Mouse (Mus musculus) spleen, adult 12 weeks (tissue): ENCODE data around the gene Mcrip2.
"Not testable (repeated sequence)": the region's sequence is repeated elsewhere in the genome, so short reads cannot be mapped to it uniquely, and the experiment has no call there.

Experiments
- DNase-seq: peaks from one replicate; pipeline ENCODE4 v3.0.0; 2022; ENCODE audit warnings: low spot score

Mcrip2 gene

DNA sequence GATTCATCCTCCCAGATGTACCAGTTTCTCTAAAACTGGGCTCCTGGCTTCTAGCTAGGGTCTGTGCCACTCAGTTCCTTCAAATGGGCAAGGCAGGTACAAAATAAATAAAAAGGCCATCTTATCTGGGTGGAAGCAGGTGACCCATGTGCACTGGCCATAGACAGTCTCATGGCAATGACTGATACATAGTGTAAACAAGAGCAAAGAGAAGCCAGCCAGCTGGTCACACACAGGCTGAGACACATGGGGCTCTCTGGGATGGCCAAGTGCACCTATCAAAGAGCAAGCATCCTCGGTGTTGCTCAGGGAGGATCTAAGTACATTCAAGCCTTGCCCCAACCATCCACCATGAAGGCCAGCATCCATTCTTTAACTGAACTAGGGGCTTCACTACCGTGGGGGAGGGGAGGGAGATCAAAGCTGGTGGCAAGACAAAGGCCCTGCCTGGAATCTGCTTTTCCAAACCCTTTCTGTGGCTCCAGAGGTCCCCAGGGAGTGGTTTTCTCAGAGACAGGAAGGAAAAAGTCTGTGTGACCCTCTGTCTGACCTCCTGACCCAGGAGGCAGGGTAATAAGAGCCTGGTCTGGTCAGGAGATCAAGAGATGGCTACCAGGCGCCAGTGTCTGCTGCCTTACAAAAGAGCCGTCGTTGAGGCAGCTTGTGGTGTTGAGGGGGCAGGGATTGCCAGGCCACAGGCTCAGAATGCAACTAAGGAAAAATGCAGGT, 12.5 kb upstream of the Mcrip2 start:
- DNase-seq = no peak

DNA sequence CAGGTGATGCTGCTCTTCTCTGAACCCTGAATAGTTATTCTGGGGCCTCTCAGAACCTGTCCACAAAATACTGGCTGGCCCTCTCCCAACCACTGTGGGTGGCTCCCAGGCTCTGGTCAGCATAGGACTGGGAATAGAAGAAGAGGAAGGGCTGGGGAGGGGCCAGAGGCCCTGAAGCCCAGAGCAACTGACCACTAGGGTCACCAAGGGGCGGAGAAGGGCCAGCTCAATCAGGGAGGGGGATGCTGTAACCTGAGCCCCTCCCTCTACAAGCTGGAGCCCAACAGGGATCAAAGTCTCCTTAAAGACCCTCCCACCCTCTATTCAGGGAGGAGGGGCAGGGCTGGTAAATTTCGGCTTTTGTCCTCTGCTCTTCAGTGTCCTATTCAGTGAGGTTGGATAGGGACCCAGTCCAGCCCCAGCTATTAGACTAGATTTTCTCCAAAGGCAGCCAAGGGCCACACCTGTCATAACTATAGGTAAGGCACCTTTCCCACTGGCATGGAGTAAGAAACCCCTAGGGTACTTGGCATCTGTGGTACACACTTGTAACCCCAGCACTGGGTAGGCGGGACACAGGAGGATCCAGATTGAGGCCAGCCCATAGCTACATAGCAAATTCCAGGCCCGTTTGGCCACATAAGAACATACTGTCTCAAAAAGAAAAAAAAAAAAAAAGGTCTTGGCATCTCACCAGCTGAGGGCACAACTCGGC, 11.8 kb upstream of the Mcrip2 start, which contains the start of gene Wfikkn1:
Gene Wfikkn1 (minus strand): TSS at position 663 of the 715 bp plus-strand sequence.
- no peak for DNase-seq

DNA sequence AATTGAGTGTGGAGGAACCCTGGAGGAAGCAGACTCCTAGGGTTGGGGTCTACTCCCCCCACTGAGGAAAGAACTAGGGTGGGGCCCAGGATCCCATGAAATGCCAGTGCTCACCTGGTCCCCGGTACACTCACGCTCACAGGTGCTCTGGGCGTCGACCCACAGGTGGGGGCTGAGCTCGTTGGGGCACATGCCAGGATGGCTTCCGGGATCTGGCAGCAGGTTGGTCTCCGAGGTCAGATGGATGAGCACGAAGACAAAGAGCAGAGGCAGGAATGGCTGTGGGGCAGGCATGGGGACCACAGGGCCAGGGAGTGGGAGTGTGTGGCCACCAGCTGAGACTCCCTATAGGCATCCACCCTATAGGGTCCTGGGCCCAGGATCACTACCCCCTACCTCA, 11.2 kb upstream of the Mcrip2 start:
- no peak for DNase-seq

DNA sequence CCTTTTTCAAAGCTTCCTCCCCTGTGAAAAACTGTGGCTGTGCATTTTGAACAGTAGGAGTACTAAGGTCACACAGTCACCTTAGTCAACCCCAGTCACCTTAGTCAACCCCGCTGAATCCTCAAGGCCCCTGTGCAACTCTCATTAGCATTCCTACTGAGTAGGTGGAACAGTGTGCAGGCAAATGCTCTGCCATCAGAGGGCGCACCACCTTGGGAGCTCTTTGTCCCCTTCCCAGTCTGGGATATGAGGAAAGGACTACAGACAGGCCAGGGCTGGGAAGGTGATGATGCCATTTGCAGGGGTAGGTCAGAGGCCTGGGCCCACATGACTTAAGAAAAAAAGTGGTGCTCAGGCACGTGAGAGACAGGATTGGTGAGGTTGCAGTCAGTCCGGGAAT, 10.7 kb upstream of the Mcrip2 start:
- no peak for DNase-seq

DNA sequence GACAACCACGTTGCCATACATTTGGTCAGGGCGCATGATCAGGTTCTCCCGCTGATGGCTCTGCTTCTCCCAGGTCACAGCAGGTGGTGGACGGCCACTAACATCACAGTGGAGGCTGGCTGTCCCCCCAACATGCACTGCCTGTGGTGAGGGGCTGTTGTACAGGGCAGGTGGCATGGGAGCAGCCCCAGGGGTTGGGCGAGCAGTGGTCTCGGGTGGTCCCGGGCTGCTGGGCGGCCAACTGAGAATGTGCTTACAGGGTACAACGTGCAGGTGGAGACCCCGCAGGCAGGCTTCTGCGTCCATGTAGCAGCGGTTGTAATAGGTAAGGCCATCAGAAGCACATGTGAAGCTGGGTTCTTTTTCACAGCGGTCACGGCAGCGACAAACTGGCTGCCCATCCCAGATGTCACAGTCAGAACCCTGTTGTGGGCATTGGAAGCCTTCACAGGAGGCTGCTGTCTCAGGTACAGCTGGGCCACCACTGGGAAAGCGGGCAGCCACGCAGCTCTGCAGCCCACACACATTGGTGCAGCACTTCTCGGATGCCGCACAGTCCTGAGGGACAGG, 10.1 kb upstream of the Mcrip2 start:
- no peak for DNase-seq

DNA sequence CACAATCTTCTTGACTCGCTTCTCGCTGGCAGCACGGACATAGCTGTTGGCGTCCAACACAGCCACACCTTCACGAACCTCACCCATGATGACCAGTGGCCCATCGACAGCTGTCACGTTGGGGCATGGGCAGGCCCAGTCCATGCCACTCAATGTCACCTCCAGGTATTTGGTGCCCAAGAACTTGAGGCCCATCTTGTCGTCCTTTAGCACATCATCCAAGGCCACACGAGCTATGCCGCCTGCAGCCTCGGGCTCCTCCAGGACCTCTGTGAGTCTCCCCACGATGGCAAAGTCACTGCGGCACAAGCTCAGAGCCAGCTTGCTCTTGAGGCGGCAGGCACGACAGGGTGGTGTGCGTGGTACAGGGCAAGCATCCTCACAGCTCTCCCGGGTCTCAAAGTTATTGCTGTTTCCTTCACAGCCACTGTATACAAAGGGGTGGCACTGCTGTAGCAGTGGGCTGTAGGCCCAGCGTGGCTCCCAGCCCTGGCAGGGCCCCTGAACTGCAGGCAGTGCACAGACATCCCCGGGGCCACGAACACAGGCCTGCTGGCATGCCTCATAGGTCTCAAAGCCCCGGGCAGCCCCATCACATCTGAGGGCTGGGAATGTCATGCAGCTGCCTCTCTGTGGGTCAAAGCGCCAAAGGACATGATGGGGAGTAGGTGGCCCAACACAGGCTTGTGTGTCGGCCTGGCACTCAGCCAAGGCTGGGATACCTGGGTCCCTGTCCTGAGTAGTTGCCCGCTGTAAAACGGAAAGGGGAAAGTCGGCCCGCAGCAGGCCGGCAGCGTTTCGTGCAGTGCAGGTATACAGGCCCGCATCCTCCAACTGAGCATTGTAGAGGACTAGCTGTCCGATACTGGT, 9.4 kb upstream of the Mcrip2 start:
- DNase-seq = no peak

DNA sequence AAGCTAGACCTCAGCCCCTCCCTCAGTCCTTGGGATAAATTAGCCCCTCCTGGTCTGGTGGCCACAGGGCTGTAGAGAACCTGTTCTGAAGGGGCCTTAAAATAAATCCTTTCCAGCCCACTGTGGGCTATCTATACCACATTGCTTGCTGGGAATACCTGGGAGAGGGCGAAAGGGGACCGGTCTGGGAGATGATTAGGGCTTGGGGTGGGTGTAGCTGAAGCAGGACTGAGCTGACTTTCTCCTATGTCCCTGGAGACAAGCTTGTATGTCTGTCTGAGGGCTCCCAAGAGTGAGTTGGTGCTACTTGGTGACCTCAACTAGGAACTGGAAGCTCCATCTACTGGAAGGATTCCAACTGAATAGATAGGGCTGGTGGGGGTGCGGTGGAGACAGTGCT, 8.5 kb upstream of the Mcrip2 start:
- no peak for DNase-seq

DNA sequence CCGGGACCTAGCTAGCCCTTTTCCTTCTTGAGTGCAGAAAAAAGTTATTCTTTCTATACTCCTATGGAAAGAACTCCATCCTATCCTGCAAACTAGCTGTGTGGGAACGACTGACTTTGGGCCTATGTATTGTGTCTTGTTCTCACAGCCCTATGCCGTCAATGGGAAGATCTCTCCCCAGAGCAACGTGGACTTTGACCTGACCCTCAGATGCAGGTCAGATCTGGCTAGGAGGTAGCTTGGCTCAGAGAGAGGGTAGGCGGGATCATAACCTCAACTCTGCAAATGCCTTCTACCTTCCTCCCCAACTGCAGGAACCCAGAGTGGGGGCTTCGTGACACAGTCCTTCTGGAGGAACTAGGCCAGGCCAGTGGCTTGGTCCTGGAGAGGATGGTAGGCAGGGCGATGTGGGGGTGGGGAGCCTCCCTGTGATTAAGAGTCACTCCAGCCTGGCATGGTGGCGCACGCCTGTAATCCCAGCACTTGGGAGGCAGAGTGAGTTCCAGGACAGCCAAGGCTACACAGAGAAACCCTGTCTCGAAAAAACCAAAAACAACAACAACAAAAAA, 7.9 kb upstream of the Mcrip2 start:
- DNase-seq = no peak

DNA sequence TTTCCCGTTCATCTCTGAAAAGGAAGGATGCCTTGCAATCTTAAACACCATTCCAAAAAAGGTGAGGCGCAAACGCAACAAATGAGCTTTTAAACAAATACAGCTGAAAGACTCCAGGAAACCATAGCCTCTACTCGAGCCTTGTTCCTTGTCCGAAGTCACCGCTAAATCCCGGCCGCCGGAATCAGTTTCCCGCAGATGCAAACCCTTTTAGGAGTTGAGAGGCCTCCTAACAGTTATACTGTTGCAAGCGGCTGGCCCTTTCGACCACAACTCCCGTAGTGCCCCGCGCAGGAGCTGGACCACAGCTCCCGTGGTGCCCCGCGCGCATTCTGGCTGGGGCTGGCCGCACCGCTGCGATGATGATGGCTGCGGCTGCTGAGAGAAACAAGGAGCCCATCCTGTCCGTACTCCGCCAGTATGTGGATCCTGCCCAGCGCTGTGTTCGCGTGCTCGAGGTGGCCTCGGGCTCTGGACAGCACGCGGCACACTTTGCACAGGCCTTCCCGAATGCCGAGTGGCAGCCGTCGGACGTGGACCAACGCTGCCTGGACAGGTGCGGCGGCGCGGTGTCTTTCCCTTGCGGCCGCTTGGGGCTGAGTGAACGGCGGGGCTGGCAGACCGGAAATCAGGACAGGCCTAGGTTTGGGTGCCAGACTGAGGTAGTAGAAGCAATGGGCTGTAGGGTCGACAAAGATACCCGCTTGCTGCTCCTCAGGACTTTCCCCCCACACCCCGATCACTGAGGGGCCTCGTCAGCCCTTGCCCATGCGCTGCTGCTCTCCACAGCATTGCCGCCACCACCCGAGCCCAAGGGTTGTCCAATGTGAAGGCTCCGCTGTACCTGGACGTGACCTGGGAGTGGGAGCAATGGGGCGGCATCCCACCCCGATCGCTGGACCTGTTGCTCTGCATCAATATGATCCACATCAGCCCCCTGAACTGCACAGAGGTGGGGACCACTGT, 6.9 kb upstream of the Mcrip2 start:
- DNase-seq = peak; percentile 78

DNA sequence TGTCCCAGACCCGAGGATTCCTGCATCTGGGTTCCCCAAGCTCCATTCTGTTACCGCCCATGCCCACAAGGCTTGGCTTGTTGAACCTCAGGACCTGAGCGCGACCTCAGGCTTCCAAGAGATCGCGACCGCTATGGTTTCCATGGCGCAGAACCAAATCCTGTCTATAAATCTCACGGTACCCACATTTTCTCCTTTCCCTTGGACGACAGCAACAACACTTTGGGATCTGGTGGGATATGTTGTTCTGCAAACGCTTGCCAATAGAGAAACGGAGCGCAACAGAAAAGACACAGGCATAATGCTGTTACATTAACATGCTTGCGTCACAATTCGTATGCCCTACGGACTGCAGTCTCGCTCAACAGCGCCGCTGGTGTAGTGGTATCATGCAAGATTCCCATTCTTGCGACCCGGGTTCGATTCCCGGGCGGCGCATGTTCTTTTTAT, 6.2 kb upstream of the Mcrip2 start, which contains the start of gene Mettl26:
Gene Mettl26 (plus strand): TSS at position 354 of the 450 bp plus-strand sequence.
- DNase-seq = peak; percentile 92

DNA sequence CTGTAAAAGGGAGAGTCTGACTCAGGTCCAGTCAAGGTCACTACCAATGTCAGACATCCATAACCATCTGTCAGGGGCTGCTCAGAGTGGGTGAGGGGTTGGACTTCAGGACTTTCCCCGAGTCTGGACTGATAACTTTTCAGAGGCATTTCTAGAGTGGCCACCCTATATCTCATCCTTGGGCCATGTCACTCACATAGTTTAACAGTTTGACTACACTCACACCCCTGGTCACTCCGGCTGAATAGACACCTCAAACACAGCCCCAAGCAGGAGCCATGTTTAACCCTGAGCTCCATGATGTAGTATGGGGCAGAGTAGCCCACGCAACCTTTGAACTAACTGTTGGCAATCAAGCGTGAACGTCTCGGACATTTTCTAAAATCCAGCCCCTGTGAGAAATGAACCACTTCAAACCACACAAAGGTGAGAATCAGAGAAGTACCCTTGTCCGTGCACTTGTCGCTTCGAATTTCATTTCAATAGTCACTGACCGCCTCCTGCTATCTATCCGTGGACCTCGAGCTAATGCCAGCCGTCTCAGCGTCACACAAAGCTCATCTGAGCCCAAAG, 5.7 kb upstream of the Mcrip2 start:
- no peak for DNase-seq

DNA sequence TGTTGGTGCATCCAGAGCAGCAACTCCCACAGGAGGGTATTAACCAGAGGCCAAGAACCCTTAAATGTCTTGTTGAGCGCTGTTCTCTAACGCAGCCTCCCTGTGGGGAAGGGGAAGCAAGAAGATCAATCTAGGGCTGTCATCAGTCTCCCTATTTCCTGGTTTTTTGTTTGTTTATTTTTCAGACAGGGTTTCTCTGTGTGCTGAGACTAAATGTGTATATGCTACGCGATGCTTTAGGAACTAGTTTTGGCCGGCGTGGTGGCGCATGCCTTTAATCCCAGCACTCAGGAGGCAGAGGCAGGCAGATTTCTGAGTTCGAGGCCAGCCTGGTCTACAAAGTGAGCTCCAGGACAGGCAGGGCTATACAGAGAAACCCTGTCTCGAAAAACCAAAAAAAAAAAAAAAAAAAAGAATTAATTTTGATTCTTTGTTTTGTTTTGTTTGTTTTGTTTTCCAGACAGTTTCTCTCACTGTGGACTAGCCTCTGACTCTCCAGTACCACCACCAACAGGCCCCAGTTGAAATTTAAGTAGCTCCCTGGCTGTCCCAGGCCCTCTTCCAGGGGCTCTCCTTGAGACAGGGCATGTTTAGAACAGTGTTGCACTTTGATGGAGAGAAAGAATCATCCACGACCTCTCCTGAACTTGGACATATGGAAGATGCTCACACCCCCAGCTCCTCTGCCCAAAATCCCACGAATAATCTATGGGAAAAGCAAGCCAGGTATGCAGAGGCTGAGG, 5.0 kb upstream of the Mcrip2 start:
- no peak for DNase-seq

DNA sequence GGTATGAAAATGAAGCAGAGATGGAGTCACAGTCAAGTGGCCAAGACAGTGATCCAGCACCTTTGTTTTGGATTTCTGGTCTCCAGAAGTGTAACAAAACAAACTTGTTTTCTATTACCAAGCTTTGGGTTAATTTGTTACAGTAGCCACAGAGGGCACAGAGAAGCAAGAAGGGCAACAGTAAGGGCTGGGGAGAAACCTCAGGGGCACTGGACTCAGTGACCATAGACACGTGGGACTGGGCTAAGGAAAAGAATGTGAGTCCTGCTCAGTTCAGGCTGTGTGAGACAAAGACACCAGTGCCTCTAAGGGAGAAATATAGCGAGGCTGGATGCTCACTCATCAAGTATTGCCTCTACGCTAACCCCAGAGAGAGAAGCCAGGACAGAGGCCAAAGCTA, 4.1 kb upstream of the Mcrip2 start:
- no peak for DNase-seq

DNA sequence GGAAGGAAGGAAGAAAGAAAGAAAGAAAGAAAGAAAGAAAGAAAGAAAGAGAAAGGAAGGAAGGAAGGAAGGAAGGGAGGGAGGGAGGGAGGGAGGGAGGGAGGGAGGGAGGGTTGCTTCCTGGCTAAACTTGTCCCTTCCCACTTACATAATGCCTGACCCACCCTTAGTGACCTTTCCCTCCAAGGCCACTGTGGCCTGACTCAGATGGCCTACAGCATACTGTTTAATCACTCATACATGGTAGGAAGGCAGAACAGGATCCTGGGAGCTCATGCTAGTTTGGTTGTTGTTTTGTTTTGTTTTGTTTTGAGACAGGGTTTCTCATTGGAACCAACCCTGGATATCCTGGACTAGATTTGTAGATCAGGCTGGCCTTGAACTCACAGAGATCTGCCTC, 3.0 kb upstream of the Mcrip2 start:
- DNase-seq = not testable (repeated sequence)

DNA sequence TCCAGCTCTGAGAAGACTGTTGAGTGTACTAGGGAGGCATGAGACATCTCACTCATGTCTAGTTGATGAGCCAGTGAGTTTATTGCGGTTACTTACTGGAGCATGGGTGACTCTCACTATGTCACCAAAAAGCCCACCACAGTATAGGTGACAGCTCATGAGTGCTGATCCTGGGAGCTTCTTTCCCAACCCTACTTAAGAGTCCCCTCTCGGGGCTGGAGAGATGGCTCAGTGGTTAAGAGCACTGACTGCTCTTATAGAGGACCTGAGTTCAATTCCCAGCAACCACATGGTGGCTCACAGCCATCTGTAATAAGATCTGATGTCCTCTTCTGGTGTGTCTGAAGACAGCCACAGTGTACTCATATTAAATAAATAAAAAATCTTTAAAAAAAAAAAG, 1.4 kb upstream of the Mcrip2 start:
- no peak for DNase-seq

DNA sequence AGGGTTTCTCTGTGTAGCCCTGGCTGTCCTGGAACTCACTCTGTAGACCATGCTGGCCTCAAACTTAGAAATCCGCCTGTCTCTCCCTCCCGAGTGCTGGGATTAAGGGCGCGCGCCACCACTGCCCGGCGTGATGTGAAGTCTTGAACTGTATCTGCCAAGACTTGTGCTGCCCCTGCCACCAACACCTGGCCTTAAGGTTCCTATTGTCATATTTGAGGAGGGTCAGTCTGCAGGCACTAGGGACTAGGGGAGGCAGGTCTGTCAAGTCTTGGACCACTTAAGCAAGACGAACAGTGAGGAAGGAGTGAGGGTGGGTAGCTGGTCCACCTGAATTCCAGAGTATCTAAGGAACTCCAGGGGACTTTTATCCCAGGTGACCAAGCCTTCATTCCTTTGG, 934 bp upstream of the Mcrip2 start:
- DNase-seq = no peak

DNA sequence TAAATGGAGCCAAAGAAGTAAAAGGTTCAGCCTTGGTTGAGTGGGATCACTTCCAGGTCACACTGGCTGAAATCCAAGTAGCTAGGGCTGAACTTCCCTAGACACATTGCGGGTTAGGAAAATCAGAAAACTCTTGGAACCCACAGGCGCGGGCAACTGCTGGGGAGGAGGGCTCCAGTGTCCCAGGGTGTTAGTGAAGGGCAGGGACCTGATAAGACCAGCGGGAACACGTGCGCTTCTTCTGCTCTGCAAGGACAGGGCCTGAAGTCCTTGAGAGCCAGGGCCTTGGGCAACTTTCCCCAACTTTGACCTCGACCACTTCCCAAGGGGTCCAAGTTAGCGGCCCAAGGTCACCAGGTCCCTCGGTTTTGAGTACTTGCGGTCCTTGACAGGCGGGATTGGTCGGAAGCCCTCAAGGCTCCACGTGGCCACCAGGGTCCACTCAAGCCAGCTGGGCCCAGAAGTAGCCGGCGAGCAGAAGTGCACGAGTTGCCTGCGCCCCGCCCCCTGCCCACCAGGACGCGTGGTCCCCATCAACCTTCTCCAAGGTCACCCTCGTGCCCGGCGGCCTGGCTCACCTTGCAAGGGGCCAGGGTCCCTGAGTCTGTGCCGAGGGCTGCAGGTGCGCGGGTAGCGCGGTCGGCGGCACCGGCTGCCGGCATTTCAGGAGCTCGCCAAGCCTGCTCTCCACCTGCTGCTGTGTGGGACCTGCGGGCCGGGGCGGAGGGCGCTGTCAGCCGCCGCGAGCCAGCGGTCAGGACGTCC, 546 bp downstream of the Mcrip2 start:
- no peak for DNase-seq

DNA sequence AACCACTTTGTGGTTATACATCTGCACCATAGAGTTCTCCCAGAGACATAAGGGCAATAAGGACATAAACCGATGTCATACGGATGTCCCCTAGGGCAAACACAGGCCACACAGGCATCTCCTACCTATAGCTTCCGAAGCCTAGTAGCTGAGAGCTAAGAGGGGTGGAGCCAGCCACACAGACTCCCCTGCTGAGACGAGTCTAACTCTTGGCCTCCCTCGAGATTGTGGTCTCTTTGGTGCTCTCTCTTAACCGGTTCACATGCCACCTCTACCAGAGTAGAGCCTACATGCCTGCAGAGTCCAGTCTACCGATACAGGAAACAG, 1.1 kb downstream of the Mcrip2 start:
- no peak for DNase-seq

DNA sequence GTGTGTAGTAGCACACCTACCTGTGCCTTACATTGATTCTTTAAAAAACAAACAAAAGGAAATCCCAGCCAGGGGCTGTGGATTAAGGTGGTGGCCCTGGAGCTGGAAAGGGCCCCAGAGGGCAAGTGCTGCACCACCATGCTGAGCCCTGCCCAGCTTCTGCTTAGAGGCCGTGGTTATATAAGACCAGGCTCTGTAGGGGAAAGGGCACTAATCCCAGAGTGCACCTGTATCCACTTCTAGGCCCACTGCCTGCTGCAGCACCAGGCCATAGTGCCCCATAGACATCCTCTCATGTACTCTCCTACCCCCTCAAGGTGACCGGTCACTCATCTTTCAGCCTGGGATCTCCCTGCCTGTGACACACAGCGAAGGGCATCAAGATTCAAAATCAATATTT, 2.4 kb downstream of the Mcrip2 start:
- DNase-seq = no peak
